Mouse (Mus musculus): ENCODE data around the gene Rag2.

DNA sequence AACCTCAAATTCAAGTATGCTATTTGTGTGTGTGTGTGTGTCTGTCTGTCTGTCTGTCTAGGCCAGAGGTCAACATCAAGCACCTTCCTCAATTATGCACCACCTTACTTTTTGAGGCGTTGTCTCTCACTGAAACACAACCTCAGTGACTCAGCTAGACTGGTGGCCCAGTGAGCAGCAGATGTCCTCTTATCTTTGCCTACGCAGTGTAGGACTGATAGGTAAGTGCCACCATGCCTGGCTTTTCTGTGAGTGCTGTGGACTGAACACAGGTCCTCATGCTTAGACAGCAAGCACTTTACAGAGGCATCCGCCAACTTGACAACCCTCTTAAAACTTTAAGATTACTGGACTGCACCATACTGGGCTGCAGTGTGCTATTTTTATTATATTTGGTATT lies 44.2 kb downstream of the Rag2 start:
- TF ChIP-seq POLR2A (IDR thresholded peaks at IDR 0.05; ENCODE audit: borderline replicate concordance, control insufficient read depth, low read depth, low read length) = no peak
- TF ChIP-seq CTCF (IDR thresholded peaks at IDR 0.05; ENCODE audit: control insufficient read depth, insufficient read depth, low read length) = no peak
